Mouse (Mus musculus): ENCODE results near the gene Atg4a-ps. TPM values are rescaled to one million over a fixed set of nuclear protein-coding genes. Genes with fewer than 3 reads are reported as not detected.

Gene Atg4a-ps
- polyA plus RNA-seq, 1 experiment from 2014 or later = 0.24 TPM

- Histone ChIP-seq H3K36me3 (no peaks in the 10 kb centered on the region), H3K9me3 (no peaks in the 10 kb centered on the region), H3K27ac (no peak overlapping the region), H3K4me2 (no peak overlapping the region), H3K4me1 (replicated peaks) (peaks cover 17% of the 10 kb centered on the region), H3K9ac (replicated peaks) (no peak overlapping the region), H3K27me3 (no peaks in the 10 kb centered on the region), H3K4me3 (replicated peaks) (no peak overlapping the region)
- WGBS = 74% methylated on average over 2 of the region's 2 CpGs
- ATAC-seq (ENCODE audit: insufficient number of reproducible peaks, insufficient read depth, low FRiP score, low TSS enrichment, low read depth) = no peak
Measured at GRCm38 (mm10) chr3:103660012-103660411, 14.1 kb upstream of the Atg4a-ps start.

- ATAC-seq (ENCODE audit: insufficient number of reproducible peaks, insufficient read depth, low FRiP score, low TSS enrichment, low read depth) = no peak
- H3K9me3 ChIP-seq = peaks cover 4% of the 10 kb centered on the region; the same call in 1 of the 2 replicates
- H3K4me2 ChIP-seq = no peak overlapping the region
- 0 out of 2 replicates have a peak, but pooled peaks cover 10% of the 10 kb centered on the region for H3K4me1 ChIP-seq (replicated peaks)
- no peaks in the 10 kb centered on the region for H3K36me3 ChIP-seq
- 50% methylated on average over 1 of the region's 1 CpGs for WGBS
- no peak overlapping the region for H3K9ac ChIP-seq (replicated peaks)
- no peaks in the 10 kb centered on the region for H3K27me3 ChIP-seq
- 0 out of 2 replicates have a peak overlapping the region, but pooled peaks have one; percentile 54 for H3K27ac ChIP-seq
- no peak overlapping the region for H3K4me3 ChIP-seq (replicated peaks)
Measured at GRCm38 (mm10) chr3:103650406-103650805, 4.5 kb upstream of the Atg4a-ps start.

- 0 out of 2 replicates have a peak, but pooled peaks cover 10% of the 10 kb centered on the region for H3K4me1 ChIP-seq (replicated peaks)
- no peak overlapping the region for H3K4me2 ChIP-seq
- H3K36me3 ChIP-seq = no peaks in the 10 kb centered on the region
- H3K27me3 ChIP-seq = no peaks in the 10 kb centered on the region
- ATAC-seq (ENCODE audit: insufficient number of reproducible peaks, insufficient read depth, low FRiP score, low TSS enrichment, low read depth) = no peak
- 0 out of 2 replicates have a peak overlapping the region, but pooled peaks have one; percentile 54 for H3K27ac ChIP-seq
- no peak overlapping the region for H3K4me3 ChIP-seq (replicated peaks)
- H3K9ac ChIP-seq (replicated peaks) = no peak overlapping the region
- H3K9me3 ChIP-seq = peaks cover 4% of the 10 kb centered on the region; the same call in 1 of the 2 replicates
- WGBS = 85% methylated on average over 6 of the region's 6 CpGs
Measured at GRCm38 (mm10) chr3:103649716-103650115, 3.8 kb upstream of the Atg4a-ps start.

- H3K27me3 ChIP-seq = no peaks in the 10 kb centered on the region
- no peak overlapping the region for H3K4me2 ChIP-seq
- no peak overlapping the region for H3K27ac ChIP-seq
- WGBS = 84% methylated on average over 4 of the region's 4 CpGs
- H3K9ac ChIP-seq (replicated peaks) = no peak overlapping the region
- no peak overlapping the region for H3K4me3 ChIP-seq (replicated peaks)
- no peaks in the 10 kb centered on the region for H3K36me3 ChIP-seq
- no peak for ATAC-seq (ENCODE audit: insufficient number of reproducible peaks, insufficient read depth, low FRiP score, low TSS enrichment, low read depth)
- peaks cover 4% of the 10 kb centered on the region; the same call in 1 of the 2 replicates for H3K9me3 ChIP-seq
- H3K4me1 ChIP-seq (replicated peaks) = 0 out of 2 replicates have a peak, but pooled peaks cover 10% of the 10 kb centered on the region
Measured at GRCm38 (mm10) chr3:103648486-103648885, 2.6 kb upstream of the Atg4a-ps start.

- H3K36me3 ChIP-seq = no peaks in the 10 kb centered on the region
- no peak overlapping the region for H3K27ac ChIP-seq
- no peak for ATAC-seq (ENCODE audit: insufficient number of reproducible peaks, insufficient read depth, low FRiP score, low TSS enrichment, low read depth)
- no peak overlapping the region for H3K4me3 ChIP-seq (replicated peaks)
- WGBS = 76% methylated on average over 11 of the region's 11 CpGs
- no peaks in the 10 kb centered on the region for H3K27me3 ChIP-seq
- H3K4me2 ChIP-seq = no peak overlapping the region
- no peak overlapping the region for H3K9ac ChIP-seq (replicated peaks)
- peaks cover 4% of the 10 kb centered on the region; the same call in 1 of the 2 replicates for H3K9me3 ChIP-seq
- 0 out of 2 replicates have a peak, but pooled peaks cover 9% of the 10 kb centered on the region for H3K4me1 ChIP-seq (replicated peaks)
Measured at GRCm38 (mm10) chr3:103647164-103647867, 1.4 kb upstream of the Atg4a-ps start.

- WGBS = 43% methylated on average over 7 of the region's 7 CpGs
- H3K4me3 ChIP-seq (replicated peaks) = no peak overlapping the region
- no peaks in the 10 kb centered on the region for H3K4me1 ChIP-seq (replicated peaks)
- H3K27me3 ChIP-seq = no peaks in the 10 kb centered on the region
- no peaks in the 10 kb centered on the region for H3K36me3 ChIP-seq
- no peak for ATAC-seq (ENCODE audit: insufficient number of reproducible peaks, insufficient read depth, low FRiP score, low TSS enrichment, low read depth)
- no peak overlapping the region for H3K27ac ChIP-seq
- no peaks in the 10 kb centered on the region for H3K9me3 ChIP-seq
- H3K4me2 ChIP-seq = no peak overlapping the region
- no peak overlapping the region for H3K9ac ChIP-seq (replicated peaks)
Measured at GRCm38 (mm10) chr3:103641301-103641700, 4.6 kb downstream of the Atg4a-ps start.

- ATAC-seq (ENCODE audit: insufficient number of reproducible peaks, insufficient read depth, low FRiP score, low TSS enrichment, low read depth) = no peak
- Histone ChIP-seq H3K9ac (replicated peaks) (no peak overlapping the region), H3K27me3 (no peaks in the 10 kb centered on the region), H3K4me2 (no peak overlapping the region), H3K9me3 (no peaks in the 10 kb centered on the region), H3K36me3 (no peaks in the 10 kb centered on the region), H3K4me3 (replicated peaks) (no peak overlapping the region), H3K4me1 (replicated peaks) (no peaks in the 10 kb centered on the region), H3K27ac (no peak overlapping the region)
- WGBS = 58% methylated on average over 8 of the region's 8 CpGs
Measured at GRCm38 (mm10) chr3:103640226-103640803, 5.6 kb downstream of the Atg4a-ps start.

- Histone ChIP-seq H3K4me3 (replicated peaks) (no peak overlapping the region), H3K4me1 (replicated peaks) (no peaks in the 10 kb centered on the region), H3K27ac (no peak overlapping the region), H3K9me3 (no peaks in the 10 kb centered on the region), H3K4me2 (no peak overlapping the region), H3K27me3 (no peaks in the 10 kb centered on the region), H3K9ac (replicated peaks) (no peak overlapping the region), H3K36me3 (no peaks in the 10 kb centered on the region)
- ATAC-seq (ENCODE audit: insufficient number of reproducible peaks, insufficient read depth, low FRiP score, low TSS enrichment, low read depth) = no peak
- 81% methylated on average over 1 of the region's 1 CpGs for WGBS
Measured at GRCm38 (mm10) chr3:103637641-103638040, 8.2 kb downstream of the Atg4a-ps start.

GRCm38 (mm10) chr3:103634256-103634655 is 11.6 kb downstream of the Atg4a-ps start:
- Histone ChIP-seq H3K4me1 (replicated peaks) (0 out of 2 replicates have a peak, but pooled peaks cover 4% of the 10 kb centered on the region), H3K9me3 (no peaks in the 10 kb centered on the region), H3K4me3 (replicated peaks) (no peak overlapping the region), H3K27ac (no peak overlapping the region), H3K27me3 (no peaks in the 10 kb centered on the region), H3K4me2 (no peak overlapping the region), H3K9ac (replicated peaks) (no peak overlapping the region), H3K36me3 (no peaks in the 10 kb centered on the region)
- no peak for ATAC-seq (ENCODE audit: insufficient number of reproducible peaks, insufficient read depth, low FRiP score, low TSS enrichment, low read depth)
- 85% methylated on average over 1 of the region's 1 CpGs for WGBS

- WGBS = 79% methylated on average over 4 of the region's 4 CpGs
Measured at GRCm38 (mm10) chr3:103633831-103634230, 12.0 kb downstream of the Atg4a-ps start.

GRCm38 (mm10) chr3:103633124-103633523 is 12.7 kb downstream of the Atg4a-ps start:
- no peaks in the 10 kb centered on the region for H3K27me3 ChIP-seq
- H3K4me1 ChIP-seq (replicated peaks) = 0 out of 2 replicates have a peak, but pooled peaks cover 4% of the 10 kb centered on the region
- WGBS = 69% methylated on average over 7 of the region's 7 CpGs
- H3K27ac ChIP-seq = no peak overlapping the region
- no peak for ATAC-seq (ENCODE audit: insufficient number of reproducible peaks, insufficient read depth, low FRiP score, low TSS enrichment, low read depth)
- H3K36me3 ChIP-seq = no peaks in the 10 kb centered on the region
- no peak overlapping the region for H3K4me3 ChIP-seq (replicated peaks)
- no peak overlapping the region for H3K4me2 ChIP-seq
- H3K9ac ChIP-seq (replicated peaks) = no peak overlapping the region
- H3K9me3 ChIP-seq = no peaks in the 10 kb centered on the region

More at GRCm38 (mm10) chr3:103633831-103634230, 12.0 kb downstream of the Atg4a-ps start:
- Histone ChIP-seq H3K27ac (no peak overlapping the region), H3K36me3 (no peaks in the 10 kb centered on the region), H3K27me3 (no peaks in the 10 kb centered on the region), H3K4me2 (no peak overlapping the region), H3K4me3 (replicated peaks) (no peak overlapping the region), H3K9me3 (no peaks in the 10 kb centered on the region), H3K4me1 (replicated peaks) (0 out of 2 replicates have a peak, but pooled peaks cover 4% of the 10 kb centered on the region), H3K9ac (replicated peaks) (no peak overlapping the region)
- ATAC-seq (ENCODE audit: insufficient number of reproducible peaks, insufficient read depth, low FRiP score, low TSS enrichment, low read depth) = no peak

Data from limb, embryonic 12.5 days (tissue).